Mouse (Mus musculus) adrenal gland (tissue): ENCODE data around the gene Tlr5.

Experiments used
- intact Hi-C: fragments of 180-260 bp; cut with DNase I; formaldehyde crosslinking; loops from one replicate; pipeline ENCODE4 v1.15.1; 2025
- long read RNA-seq, 2 experiments: library from polyadenylated mRNA; unstranded; transcript quantifications; one replicate each; pipeline ENCODE4 v2.0.0; 2020; ENCODE audit warnings: borderline replicate concordance in 1 of 2; ENCODE audit not compliant: insufficient replicate concordance in 1 of 2

Tlr5 gene
- long read RNA-seq, experiment 1 = 0 reads
- long read RNA-seq, experiment 2 = 0 reads

GRCm38 (mm10) chr1:182954287-182955046, at the start of gene Tlr5:
TSS of gene Tlr5 (plus strand) at chr1:182954788.
- intact Hi-C loops = no loop called here

GRCm38 (mm10) chr1:182905669-182906068, 48.9 kb upstream of the Tlr5 start:
- intact Hi-C loops = no loop called here

- intact Hi-C loops = no loop called here
These were observed 46.2 kb upstream of the Tlr5 start for GRCm38 (mm10) chr1:182908050-182909036.

- intact Hi-C loops = no loop called here
These were observed 45.5 kb upstream of the Tlr5 start for GRCm38 (mm10) chr1:182909066-182909465.

GRCm38 (mm10) chr1:182909596-182909995, 45.0 kb upstream of the Tlr5 start:
- intact Hi-C loops = no loop called here

- intact Hi-C loops = no loop called here
These were observed 42.0 kb upstream of the Tlr5 start for GRCm38 (mm10) chr1:182912591-182912990.

- intact Hi-C loops = no loop called here
These were observed 40.3 kb upstream of the Tlr5 start for GRCm38 (mm10) chr1:182914121-182914908.

- intact Hi-C loops = no loop called here
These were observed 38.4 kb upstream of the Tlr5 start for GRCm38 (mm10) chr1:182916166-182916565.

GRCm38 (mm10) chr1:182918718-182919346, 35.8 kb upstream of the Tlr5 start:
- intact Hi-C loops = no loop called here

- intact Hi-C loops = no loop called here
These were observed 31.8 kb upstream of the Tlr5 start for GRCm38 (mm10) chr1:182922824-182923223.

- intact Hi-C loops = no loop called here
These were observed 28.1 kb upstream of the Tlr5 start for GRCm38 (mm10) chr1:182926465-182926864.

- intact Hi-C loops = no loop called here
These were observed 26.4 kb upstream of the Tlr5 start for GRCm38 (mm10) chr1:182927878-182928851.

GRCm38 (mm10) chr1:182935469-182935868, 19.1 kb upstream of the Tlr5 start:
- intact Hi-C loops = no loop called here

- intact Hi-C loops = no loop called here
These were observed 17.0 kb upstream of the Tlr5 start for GRCm38 (mm10) chr1:182937486-182938120.

- intact Hi-C loops = no loop called here
These were observed 12.7 kb upstream of the Tlr5 start for GRCm38 (mm10) chr1:182941921-182942320.

- intact Hi-C loops = no loop called here
These were observed 10.7 kb upstream of the Tlr5 start for GRCm38 (mm10) chr1:182943911-182944310.

GRCm38 (mm10) chr1:182944638-182945037, 9.9 kb upstream of the Tlr5 start:
- intact Hi-C loops = no loop called here

GRCm38 (mm10) chr1:182945561-182945960, 9.0 kb upstream of the Tlr5 start:
- intact Hi-C loops = no loop called here

- intact Hi-C loops = no loop called here
These were observed 3.3 kb upstream of the Tlr5 start for GRCm38 (mm10) chr1:182951298-182951697.
